Mouse (Mus musculus): Measurements from ENCODE around the gene Hist2h2be.
"Not testable (repeated sequence)": the region's sequence is repeated elsewhere in the genome, so short reads cannot be mapped to it uniquely, and the experiment has no call there.

Gene Hist2h2be

GRCm38 (mm10) chr3:96220765-96221639 lies at the start of gene Hist2h2be, which contains the start of gene Hist2h2ac:
Gene Hist2h2be, plus strand, starts transcription at chr3:96221119.
Gene Hist2h2ac, minus strand, starts transcription at chr3:96220880.
- DNase-seq (ENCODE audit: low read depth, low spot score) = peak; percentile 89

- DNase-seq (ENCODE audit: low read depth, low spot score) = no peak
Measured at GRCm38 (mm10) chr3:96171583-96172196, 49.2 kb upstream of the Hist2h2be start.

- peak; percentile 89 for DNase-seq (ENCODE audit: low read depth, low spot score)
Measured at GRCm38 (mm10) chr3:96172197-96173178, 48.4 kb upstream of the Hist2h2be start, which contains the start of gene Sf3b4. Gene Sf3b4, plus strand, starts transcription at chr3:96172332.

- no peak for DNase-seq (ENCODE audit: low read depth, low spot score)
Measured at GRCm38 (mm10) chr3:96173185-96173584, 47.7 kb upstream of the Hist2h2be start.

- not testable (repeated sequence) for DNase-seq (ENCODE audit: low read depth, low spot score)
Measured at GRCm38 (mm10) chr3:96174042-96174441, 46.9 kb upstream of the Hist2h2be start.

GRCm38 (mm10) chr3:96175251-96175650 lies 45.7 kb upstream of the Hist2h2be start:
- DNase-seq (ENCODE audit: low read depth, low spot score) = no peak

- no peak for DNase-seq (ENCODE audit: low read depth, low spot score)
Measured at GRCm38 (mm10) chr3:96178427-96178826, 42.5 kb upstream of the Hist2h2be start.

GRCm38 (mm10) chr3:96178902-96179301 lies 42.0 kb upstream of the Hist2h2be start:
- no peak for DNase-seq (ENCODE audit: low read depth, low spot score)

GRCm38 (mm10) chr3:96179531-96179930 lies 41.4 kb upstream of the Hist2h2be start:
- no peak for DNase-seq (ENCODE audit: low read depth, low spot score)

- DNase-seq (ENCODE audit: low read depth, low spot score) = no peak
Measured at GRCm38 (mm10) chr3:96180727-96181477, 40.0 kb upstream of the Hist2h2be start, which contains the start of gene Sv2a. Gene Sv2a, plus strand, starts transcription at chr3:96181151.

GRCm38 (mm10) chr3:96181510-96182381 lies 39.2 kb upstream of the Hist2h2be start:
- no peak for DNase-seq (ENCODE audit: low read depth, low spot score)

- no peak for DNase-seq (ENCODE audit: low read depth, low spot score)
Measured at GRCm38 (mm10) chr3:96182382-96182776, 38.5 kb upstream of the Hist2h2be start.

- DNase-seq (ENCODE audit: low read depth, low spot score) = no peak
Measured at GRCm38 (mm10) chr3:96192977-96193376, 27.9 kb upstream of the Hist2h2be start.

GRCm38 (mm10) chr3:96194966-96195365 lies 26.0 kb upstream of the Hist2h2be start:
- no peak for DNase-seq (ENCODE audit: low read depth, low spot score)

- no peak for DNase-seq (ENCODE audit: low read depth, low spot score)
Measured at GRCm38 (mm10) chr3:96195616-96196313, 25.2 kb upstream of the Hist2h2be start.

- DNase-seq (ENCODE audit: low read depth, low spot score) = no peak
Measured at GRCm38 (mm10) chr3:96196437-96197128, 24.3 kb upstream of the Hist2h2be start.

- peak; percentile 90 for DNase-seq (ENCODE audit: low read depth, low spot score)
Measured at GRCm38 (mm10) chr3:96197129-96197749, 23.7 kb upstream of the Hist2h2be start.

- no peak for DNase-seq (ENCODE audit: low read depth, low spot score)
Measured at GRCm38 (mm10) chr3:96198181-96198580, 22.7 kb upstream of the Hist2h2be start.
